Mouse (Mus musculus): ENCODE measurements at regions not wholly inside any gene's neighbourhood (a gene's known extent, or its start where the extent isn't known, plus 50 kb on each side); places are given as distances from the start of the nearest gene placed in this dataset.

- H3K36me3 ChIP-seq, result no peaks in the 10 kb centered on the region
- H3K4me1 ChIP-seq (replicated peaks), result no peaks in the 10 kb centered on the region
- no peak overlapping the region for H3K4me2 ChIP-seq
- no peaks in the 10 kb centered on the region for H3K27me3 ChIP-seq
- DNase-seq (no peak), ATAC-seq (ENCODE audit: low read depth) (no peak)
- H3K9ac ChIP-seq, result no peak overlapping the region
- no peak overlapping the region for H3K27ac ChIP-seq
- no peaks in the 10 kb centered on the region for H3K9me3 ChIP-seq (replicated peaks)
- no peak overlapping the region for H3K4me3 ChIP-seq (replicated peaks)
Observed at GRCm38 (mm10) chr1:193949817-193950216, 579.7 kb upstream of the Camk1g start.

- H3K4me1 ChIP-seq (replicated peaks), result no peaks in the 10 kb centered on the region
- 48% methylated on average over 6 of the region's 6 CpGs for WGBS (ENCODE audit: insufficient replicate concordance)
- no peaks in the 10 kb centered on the region for H3K36me3 ChIP-seq
- H3K9ac ChIP-seq, result no peak overlapping the region
- no peaks in the 10 kb centered on the region for H3K9me3 ChIP-seq (replicated peaks)
- H3K27ac ChIP-seq, result no peak overlapping the region
- H3K4me3 ChIP-seq (replicated peaks), result no peak overlapping the region
- DNase-seq, result no peak
- H3K27me3 ChIP-seq, result no peaks in the 10 kb centered on the region
- ATAC-seq (ENCODE audit: low read depth), result no peak
- H3K4me2 ChIP-seq, result no peak overlapping the region
Observed at GRCm38 (mm10) chr1:193946953-193947586, 577.0 kb upstream of the Camk1g start.

- H3K36me3 ChIP-seq, result no peaks in the 10 kb centered on the region
- ATAC-seq (ENCODE audit: low read depth) (no peak), DNase-seq (no peak)
- H3K4me3 ChIP-seq (replicated peaks), result no peak overlapping the region
- H3K27ac ChIP-seq, result no peak overlapping the region
- H3K27me3 ChIP-seq, result no peaks in the 10 kb centered on the region
- no peak overlapping the region for H3K4me2 ChIP-seq
- 67% methylated on average over 2 of the region's 2 CpGs for WGBS (ENCODE audit: insufficient replicate concordance)
- no peak overlapping the region for H3K9ac ChIP-seq
- H3K4me1 ChIP-seq (replicated peaks), result no peaks in the 10 kb centered on the region
- no peaks in the 10 kb centered on the region for H3K9me3 ChIP-seq (replicated peaks)
Observed at GRCm38 (mm10) chr1:193935969-193936368, 565.9 kb upstream of the Camk1g start.

- ATAC-seq (ENCODE audit: low read depth), result peak; percentile 75
Observed at GRCm38 (mm10) chr1:193934308-193934707, 564.2 kb upstream of the Camk1g start.

GRCm38 (mm10) chr1:193931131-193931729, 561.1 kb upstream of the Camk1g start:
- Histone ChIP-seq H3K27ac (no peak overlapping the region), H3K4me1 (replicated peaks) (no peaks in the 10 kb centered on the region), H3K9ac (no peak overlapping the region), H3K27me3 (no peaks in the 10 kb centered on the region), H3K4me3 (replicated peaks) (no peak overlapping the region), H3K36me3 (no peaks in the 10 kb centered on the region), H3K9me3 (replicated peaks) (no peaks in the 10 kb centered on the region), H3K4me2 (no peak overlapping the region)
- WGBS (ENCODE audit: insufficient replicate concordance), result 60% methylated on average over 5 of the region's 5 CpGs
- DNase-seq, result no peak
- no peak for ATAC-seq (ENCODE audit: low read depth)

More at GRCm38 (mm10) chr1:193934308-193934707, 564.2 kb upstream of the Camk1g start:
- Histone ChIP-seq H3K4me1 (replicated peaks) (no peaks in the 10 kb centered on the region), H3K27ac (no peak overlapping the region), H3K27me3 (no peaks in the 10 kb centered on the region), H3K4me2 (no peak overlapping the region), H3K9ac (no peak overlapping the region), H3K36me3 (no peaks in the 10 kb centered on the region), H3K9me3 (replicated peaks) (no peaks in the 10 kb centered on the region), H3K4me3 (replicated peaks) (no peak overlapping the region)
- WGBS (ENCODE audit: insufficient replicate concordance), result 36% methylated on average over 1 of the region's 1 CpGs
- no peak for DNase-seq

GRCm38 (mm10) chr1:193928607-193929006, 558.5 kb upstream of the Camk1g start:
- 47% methylated on average over 4 of the region's 4 CpGs for WGBS (ENCODE audit: insufficient replicate concordance)
- ATAC-seq (ENCODE audit: low read depth), result no peak
- Histone ChIP-seq H3K4me2 (no peak overlapping the region), H3K4me1 (replicated peaks) (no peaks in the 10 kb centered on the region), H3K9ac (no peak overlapping the region), H3K36me3 (no peaks in the 10 kb centered on the region), H3K27ac (no peak overlapping the region), H3K4me3 (replicated peaks) (no peak overlapping the region), H3K27me3 (no peaks in the 10 kb centered on the region), H3K9me3 (replicated peaks) (no peaks in the 10 kb centered on the region)
- DNase-seq, result no peak

- no peak overlapping the region for H3K4me2 ChIP-seq
- no peak for ATAC-seq (ENCODE audit: low read depth)
- no peaks in the 10 kb centered on the region for H3K9me3 ChIP-seq (replicated peaks)
- H3K4me3 ChIP-seq (replicated peaks), result no peak overlapping the region
- no peaks in the 10 kb centered on the region for H3K27me3 ChIP-seq
- no peaks in the 10 kb centered on the region for H3K36me3 ChIP-seq
- H3K9ac ChIP-seq, result no peak overlapping the region
- DNase-seq, result no peak
- H3K4me1 ChIP-seq (replicated peaks), result no peaks in the 10 kb centered on the region
- 25% methylated on average over 4 of the region's 4 CpGs for WGBS (ENCODE audit: insufficient replicate concordance)
- H3K27ac ChIP-seq, result no peak overlapping the region
Observed at GRCm38 (mm10) chr1:193922756-193923155, 552.7 kb upstream of the Camk1g start.

GRCm38 (mm10) chr1:193919243-193919642, 549.1 kb upstream of the Camk1g start:
- DNase-seq (no peak), ATAC-seq (ENCODE audit: low read depth) (no peak)

GRCm38 (mm10) chr1:193905711-193906110, 535.6 kb upstream of the Camk1g start:
- no peaks in the 10 kb centered on the region for H3K9me3 ChIP-seq (replicated peaks)
- H3K27ac ChIP-seq, result no peak overlapping the region
- H3K36me3 ChIP-seq, result no peaks in the 10 kb centered on the region
- no peak overlapping the region for H3K4me2 ChIP-seq
- DNase-seq (no peak), ATAC-seq (ENCODE audit: low read depth) (peak; percentile 50; the same call in 1 of the 2 replicates)
- H3K4me1 ChIP-seq (replicated peaks), result no peaks in the 10 kb centered on the region
- no peaks in the 10 kb centered on the region for H3K27me3 ChIP-seq
- H3K4me3 ChIP-seq (replicated peaks), result no peak overlapping the region
- no peak overlapping the region for H3K9ac ChIP-seq

More at GRCm38 (mm10) chr1:193919243-193919642, 549.1 kb upstream of the Camk1g start:
- Histone ChIP-seq H3K4me1 (replicated peaks) (no peaks in the 10 kb centered on the region), H3K4me2 (no peak overlapping the region), H3K9ac (no peak overlapping the region), H3K9me3 (replicated peaks) (no peaks in the 10 kb centered on the region), H3K27me3 (no peaks in the 10 kb centered on the region), H3K27ac (no peak overlapping the region), H3K4me3 (replicated peaks) (no peak overlapping the region), H3K36me3 (no peaks in the 10 kb centered on the region)
- 30% methylated on average over 3 of the region's 3 CpGs for WGBS (ENCODE audit: insufficient replicate concordance)

- no peak overlapping the region for H3K4me2 ChIP-seq
- no peaks in the 10 kb centered on the region for H3K9me3 ChIP-seq (replicated peaks)
- no peaks in the 10 kb centered on the region for H3K36me3 ChIP-seq
- no peak overlapping the region for H3K4me3 ChIP-seq (replicated peaks)
- DNase-seq, result no peak
- no peaks in the 10 kb centered on the region for H3K27me3 ChIP-seq
- H3K27ac ChIP-seq, result no peak overlapping the region
- H3K9ac ChIP-seq, result no peak overlapping the region
- ATAC-seq (ENCODE audit: low read depth), result no peak
- no peaks in the 10 kb centered on the region for H3K4me1 ChIP-seq (replicated peaks)
Observed at GRCm38 (mm10) chr1:193894072-193894471, 524.0 kb upstream of the Camk1g start.

GRCm38 (mm10) chr1:193876540-193876939, 506.4 kb upstream of the Camk1g start:
- H3K36me3 ChIP-seq, result no peaks in the 10 kb centered on the region
- no peaks in the 10 kb centered on the region for H3K27me3 ChIP-seq
- H3K9ac ChIP-seq, result no peak overlapping the region
- no peak overlapping the region for H3K4me2 ChIP-seq
- 22% methylated on average over 2 of the region's 2 CpGs for WGBS (ENCODE audit: insufficient replicate concordance)
- DNase-seq (no peak), ATAC-seq (ENCODE audit: low read depth) (no peak)
- no peaks in the 10 kb centered on the region for H3K9me3 ChIP-seq (replicated peaks)
- no peak overlapping the region for H3K27ac ChIP-seq
- no peaks in the 10 kb centered on the region for H3K4me1 ChIP-seq (replicated peaks)
- H3K4me3 ChIP-seq (replicated peaks), result no peak overlapping the region

GRCm38 (mm10) chr1:193876121-193876520, 506.0 kb upstream of the Camk1g start:
- Histone ChIP-seq H3K27ac (no peak overlapping the region), H3K4me1 (replicated peaks) (no peaks in the 10 kb centered on the region), H3K36me3 (no peaks in the 10 kb centered on the region), H3K4me3 (replicated peaks) (no peak overlapping the region), H3K4me2 (no peak overlapping the region), H3K9me3 (replicated peaks) (no peaks in the 10 kb centered on the region), H3K27me3 (no peaks in the 10 kb centered on the region), H3K9ac (no peak overlapping the region)
- ATAC-seq (ENCODE audit: low read depth) (no peak), DNase-seq (no peak)
